Mouse (Mus musculus) heart, embryonic 14.5 days (tissue): ENCODE data around the gene Thap11. TPM values are rescaled to one million over a fixed set of nuclear protein-coding genes. Genes with fewer than 3 reads are reported as not detected.

Experiments
- ATAC-seq: fragments of 200-750 bp; cut with Nextera tagmentation; 2 replicates; pipeline ENCODE4 v1.8.0; 2017; ENCODE audit warnings: low read depth, moderate TSS enrichment; ENCODE audit not compliant: insufficient number of reproducible peaks, insufficient read depth, low FRiP score
- H3K27ac ChIP-seq, 2 experiments: fragments of 200-500 bp in 1 of 2; fragments of 300-500 bp in 1 of 2; sonication (generic) in 1 of 2; replicated peaks in 1 of 2; 2 replicates each; pipeline ENCODE4 v1.5.1; 2012 to 2014; ENCODE audit warnings: low read depth in 2 of 2, low read length in 2 of 2, control low read depth in 1 of 2, mild to moderate bottlenecking in 1 of 2, mixed read lengths in 1 of 2; ENCODE audit not compliant: control insufficient read depth in 1 of 2, insufficient read depth in 1 of 2
- H3K27me3 ChIP-seq: fragments of 300-500 bp; sonication (generic); 2 replicates; pipeline ENCODE4 v1.6.1; 2014; ENCODE audit warnings: mild to moderate bottlenecking, low read length, control low read depth; ENCODE audit not compliant: control insufficient read depth, insufficient read depth
- H3K36me3 ChIP-seq: fragments of 300-500 bp; sonication (generic); 2 replicates; pipeline ENCODE4 v1.6.1; 2014; ENCODE audit warnings: mild to moderate bottlenecking, control low read depth, low read length, mixed read lengths; ENCODE audit not compliant: control insufficient read depth, insufficient read depth
- H3K4me1 ChIP-seq, 2 experiments: fragments of 200-500 bp in 1 of 2; fragments of 300-500 bp in 1 of 2; sonication (generic) in 1 of 2; 2 replicates each; pipeline ENCODE4 v1.6.1; 2012 to 2014; ENCODE audit warnings: low read length in 2 of 2, control low read depth in 1 of 2, mixed read lengths in 1 of 2; ENCODE audit not compliant: control insufficient read depth in 2 of 2, insufficient read depth in 2 of 2
- H3K4me2 ChIP-seq: fragments of 300-500 bp; sonication (generic); 2 replicates; pipeline ENCODE4 v1.6.1; 2014; ENCODE audit warnings: mild to moderate bottlenecking, low read length
- H3K4me3 ChIP-seq, 2 experiments: fragments of 200-500 bp in 1 of 2; fragments of 300-500 bp in 1 of 2; sonication (generic) in 1 of 2; 2 replicates each; pipeline ENCODE4 v1.5.1; 2012 to 2014; ENCODE audit warnings: low read length in 2 of 2, mild to moderate bottlenecking in 2 of 2, control low read depth in 1 of 2, low read depth in 1 of 2, moderate library complexity in 1 of 2; ENCODE audit not compliant: control insufficient read depth in 1 of 2, insufficient read depth in 1 of 2
- H3K9ac ChIP-seq: fragments of 300-500 bp; sonication (generic); 2 replicates; pipeline ENCODE4 v1.6.1; 2014; ENCODE audit warnings: mild to moderate bottlenecking, low read length
- H3K9me3 ChIP-seq: fragments of 300-500 bp; sonication (generic); 2 replicates; pipeline ENCODE4 v1.6.1; 2016; ENCODE audit warnings: low read length, control low read depth; ENCODE audit not compliant: control insufficient read depth
- WGBS: fragments of 180-500 bp; shearing (Covaris S2); extraction: QIAGEN DNeasy Blood & Tissue Kit; methylation state at CpG from one replicate; pipeline ENCODE4 v1.1.7; 2014; 5-methylcytosine and 5-hydroxymethylcytosine counted together
- polyA plus RNA-seq: library from polyadenylated mRNA; unstranded; fragments of >200 nt; fragmentation: Nextera tagmentation; extraction: Ambion mirVana; gene quantifications from 2 replicates; pipeline ENCODE4 v1.2.1, GENCODE M21; 2014

The Thap11 gene
- polyA plus RNA-seq, 1 experiment from 2014 or later, result 41.9 TPM

DNA sequence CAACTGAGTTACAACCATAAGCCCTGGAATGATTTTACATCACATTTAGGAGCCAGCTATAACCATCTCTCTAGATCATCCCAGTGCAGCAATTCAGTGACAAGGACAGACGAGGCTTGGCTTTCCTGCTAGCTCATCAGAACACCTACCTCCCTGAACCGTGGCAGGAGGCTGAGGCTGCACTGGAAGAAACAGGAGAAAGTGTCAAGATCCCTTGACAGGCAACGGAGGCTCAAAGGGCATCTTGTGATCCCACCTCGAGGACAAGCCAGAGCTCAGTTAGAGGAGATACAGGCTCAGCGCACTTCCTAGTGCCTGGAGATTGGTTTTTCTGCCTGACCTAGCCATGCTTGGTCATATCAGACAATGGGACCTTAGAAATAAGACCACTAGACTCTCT is 42.4 kb upstream of the Thap11 start:
- Histone ChIP-seq H3K4me3 (no peak overlapping the region), H3K27me3 (no peaks in the 10 kb centered on the region), H3K27ac (no peak overlapping the region), H3K4me2 (no peak overlapping the region), H3K36me3 (peaks cover 14% of the 10 kb centered on the region), H3K9ac (no peak overlapping the region), H3K4me1 (peaks cover 2 to 22% of the 10 kb centered on the region in 2 experiments), H3K9me3 (no peaks in the 10 kb centered on the region)
- 85% methylated on average over 5 of the region's 5 CpGs for WGBS
- ATAC-seq, result no peak

DNA sequence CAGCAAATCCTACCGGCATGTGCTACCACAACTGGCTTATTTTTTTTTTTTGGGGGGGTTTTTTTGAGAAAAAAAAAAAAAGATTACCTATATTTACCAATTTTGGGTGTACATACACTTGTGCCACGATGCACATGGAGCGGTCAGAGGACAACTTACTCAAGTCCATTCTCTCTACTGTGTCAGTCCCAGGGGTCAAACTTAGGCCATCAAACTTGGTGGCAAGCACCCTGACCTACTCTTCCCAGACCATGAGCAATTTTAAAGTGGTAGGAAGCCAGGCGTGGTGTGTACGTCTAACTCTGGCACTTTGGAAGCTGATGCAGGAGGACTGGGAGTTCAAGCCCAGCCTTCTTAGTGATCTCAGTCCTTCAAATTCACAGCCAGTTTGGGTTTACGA is 41.7 kb upstream of the Thap11 start:
- no peaks in the 10 kb centered on the region for H3K9me3 ChIP-seq
- H3K27me3 ChIP-seq, result no peaks in the 10 kb centered on the region
- ATAC-seq, result no peak
- WGBS, result 94% methylated on average over 6 of the region's 6 CpGs
- no peak overlapping the region for H3K4me2 ChIP-seq
- H3K4me3 ChIP-seq, result no peak overlapping the region
- H3K36me3 ChIP-seq, result peaks cover 14% of the 10 kb centered on the region
- H3K9ac ChIP-seq, result no peak overlapping the region
- no peak overlapping the region for H3K27ac ChIP-seq
- peaks cover 2 to 16% of the 10 kb centered on the region in 2 experiments for H3K4me1 ChIP-seq

DNA sequence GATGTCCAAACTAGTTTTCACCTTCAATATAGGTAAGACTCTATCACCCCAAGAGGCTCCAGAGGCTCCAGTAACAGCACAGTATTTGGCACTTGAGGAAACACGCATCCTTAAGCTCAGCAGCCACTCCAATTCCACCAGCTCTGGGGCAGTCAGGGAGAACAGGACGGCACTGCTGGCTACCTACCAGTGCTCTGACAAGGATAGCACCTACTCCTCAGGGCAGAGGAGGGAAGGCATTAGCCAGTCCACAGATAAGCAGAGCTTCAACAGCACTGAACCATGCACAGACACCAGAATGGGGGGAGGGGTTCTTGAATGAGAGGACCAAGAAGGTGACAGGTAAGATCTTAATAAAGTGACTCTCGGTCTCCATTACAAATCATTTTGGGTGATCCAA is 35.3 kb upstream of the Thap11 start:
- H3K4me2 ChIP-seq, result no peak overlapping the region; the same call in 1 of the 2 replicates
- no peak for ATAC-seq
- no peaks in the 10 kb centered on the region for H3K27me3 ChIP-seq
- H3K36me3 ChIP-seq, result peaks cover 48% of the 10 kb centered on the region
- H3K4me1 ChIP-seq, result peaks cover 2% of the 10 kb centered on the region in 2 experiments; a peak in 1 of 4 replicates
- no peaks in the 10 kb centered on the region for H3K9me3 ChIP-seq
- H3K27ac ChIP-seq, result no peak overlapping the region
- H3K4me3 ChIP-seq, result no peak overlapping the region
- WGBS, result 78% methylated on average over 3 of the region's 3 CpGs
- H3K9ac ChIP-seq, result no peak overlapping the region

DNA sequence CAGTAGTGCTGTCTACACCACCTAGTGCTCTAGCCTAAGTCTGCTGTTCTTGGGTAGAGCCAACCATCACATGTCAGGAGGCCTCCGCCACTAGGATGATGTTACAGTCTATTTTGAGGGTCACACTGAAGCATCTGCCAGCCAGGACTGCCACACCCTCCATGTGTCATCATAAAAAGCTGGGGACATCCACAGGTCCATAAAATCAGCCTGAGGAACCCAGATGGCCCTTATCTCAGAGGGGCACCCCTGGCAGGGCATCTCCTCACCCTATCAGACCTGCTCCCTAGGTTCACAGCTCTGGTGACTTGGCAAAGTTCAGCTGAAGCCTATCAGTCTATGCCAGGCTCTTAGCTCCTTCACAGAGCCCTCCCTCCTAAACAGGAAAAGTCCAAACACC is 34.0 kb upstream of the Thap11 start:
- 78% methylated on average over 1 of the region's 1 CpGs for WGBS
- ATAC-seq, result peak; percentile 58
- H3K27ac ChIP-seq, result no peak overlapping the region
- H3K9me3 ChIP-seq, result no peaks in the 10 kb centered on the region
- H3K4me1 ChIP-seq, result peaks cover 2 to 6% of the 10 kb centered on the region in 2 experiments; a peak in 3 of 4 replicates
- H3K4me3 ChIP-seq, result no peak overlapping the region
- no peak overlapping the region for H3K9ac ChIP-seq
- no peak overlapping the region for H3K4me2 ChIP-seq
- no peaks in the 10 kb centered on the region for H3K27me3 ChIP-seq
- H3K36me3 ChIP-seq, result peaks cover 59% of the 10 kb centered on the region

DNA sequence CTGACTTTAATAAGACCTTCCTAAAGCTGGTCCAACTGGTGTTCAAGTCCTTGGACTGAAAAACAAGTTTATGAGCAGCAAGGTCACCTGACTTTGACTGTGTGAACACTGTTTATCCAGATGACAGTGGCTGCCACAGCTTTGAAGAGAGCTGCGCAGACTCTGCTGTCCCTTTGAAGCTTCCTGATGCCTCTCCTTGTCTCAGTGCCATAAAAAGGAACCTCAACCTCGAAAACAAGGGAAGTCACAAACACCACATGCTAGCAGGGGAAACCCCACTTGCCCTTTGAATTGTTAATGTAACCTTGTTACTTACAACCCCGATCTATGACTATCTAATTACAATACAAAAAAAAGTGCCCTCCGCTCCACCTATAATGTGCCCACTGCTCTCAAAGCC is 29.4 kb upstream of the Thap11 start:
- Histone ChIP-seq H3K9ac (peak overlapping the region; percentile 98; the same call in 1 of the 2 replicates), H3K4me2 (peak overlapping the region; percentile 92), H3K36me3 (peaks cover 43% of the 10 kb centered on the region), H3K27me3 (no peaks in the 10 kb centered on the region), H3K9me3 (no peaks in the 10 kb centered on the region), H3K4me3 (peak overlapping the region in 1 of 2 experiments; percentile 97; a peak in 1 of 4 replicates), H3K27ac (no peak overlapping the region), H3K4me1 (peaks cover 2 to 10% of the 10 kb centered on the region in 2 experiments; a peak in 3 of 4 replicates)
- ATAC-seq, result no peak
- 82% methylated on average over 4 of the region's 4 CpGs for WGBS

DNA sequence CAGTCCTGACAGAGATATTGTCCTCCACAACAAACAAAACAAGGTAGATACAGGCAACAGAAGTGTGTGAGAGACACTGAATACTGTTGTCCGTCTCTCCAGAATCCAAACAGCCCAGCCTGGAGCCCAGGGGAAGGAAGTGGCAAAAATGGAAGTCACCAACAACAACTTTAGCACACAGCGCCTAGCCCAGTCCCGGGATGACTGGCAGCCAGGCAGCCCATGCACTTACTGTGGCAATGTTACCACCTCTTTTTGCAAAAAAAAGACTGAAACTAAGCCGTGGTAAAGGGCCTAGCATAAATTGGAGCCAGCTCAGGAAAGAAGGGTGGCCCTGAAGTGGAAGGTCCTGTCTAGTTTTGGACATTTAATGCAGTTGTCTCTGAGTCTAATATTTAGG is 28.6 kb upstream of the Thap11 start:
- peak overlapping the region; percentile 98 for H3K9ac ChIP-seq
- H3K4me3 ChIP-seq, result peak overlapping the region; percentile 89 to 97
- H3K27me3 ChIP-seq, result no peaks in the 10 kb centered on the region
- no peak for ATAC-seq
- peak overlapping the region; percentile 43 to 79; a peak in 3 of 4 replicates for H3K27ac ChIP-seq
- H3K36me3 ChIP-seq, result peaks cover 36% of the 10 kb centered on the region
- 8% methylated on average over 4 of the region's 4 CpGs for WGBS
- H3K4me2 ChIP-seq, result peak overlapping the region; percentile 92
- H3K9me3 ChIP-seq, result no peaks in the 10 kb centered on the region
- H3K4me1 ChIP-seq, result peaks cover 0 to 9% of the 10 kb centered on the region in 2 experiments; a peak in 2 of 4 replicates

DNA sequence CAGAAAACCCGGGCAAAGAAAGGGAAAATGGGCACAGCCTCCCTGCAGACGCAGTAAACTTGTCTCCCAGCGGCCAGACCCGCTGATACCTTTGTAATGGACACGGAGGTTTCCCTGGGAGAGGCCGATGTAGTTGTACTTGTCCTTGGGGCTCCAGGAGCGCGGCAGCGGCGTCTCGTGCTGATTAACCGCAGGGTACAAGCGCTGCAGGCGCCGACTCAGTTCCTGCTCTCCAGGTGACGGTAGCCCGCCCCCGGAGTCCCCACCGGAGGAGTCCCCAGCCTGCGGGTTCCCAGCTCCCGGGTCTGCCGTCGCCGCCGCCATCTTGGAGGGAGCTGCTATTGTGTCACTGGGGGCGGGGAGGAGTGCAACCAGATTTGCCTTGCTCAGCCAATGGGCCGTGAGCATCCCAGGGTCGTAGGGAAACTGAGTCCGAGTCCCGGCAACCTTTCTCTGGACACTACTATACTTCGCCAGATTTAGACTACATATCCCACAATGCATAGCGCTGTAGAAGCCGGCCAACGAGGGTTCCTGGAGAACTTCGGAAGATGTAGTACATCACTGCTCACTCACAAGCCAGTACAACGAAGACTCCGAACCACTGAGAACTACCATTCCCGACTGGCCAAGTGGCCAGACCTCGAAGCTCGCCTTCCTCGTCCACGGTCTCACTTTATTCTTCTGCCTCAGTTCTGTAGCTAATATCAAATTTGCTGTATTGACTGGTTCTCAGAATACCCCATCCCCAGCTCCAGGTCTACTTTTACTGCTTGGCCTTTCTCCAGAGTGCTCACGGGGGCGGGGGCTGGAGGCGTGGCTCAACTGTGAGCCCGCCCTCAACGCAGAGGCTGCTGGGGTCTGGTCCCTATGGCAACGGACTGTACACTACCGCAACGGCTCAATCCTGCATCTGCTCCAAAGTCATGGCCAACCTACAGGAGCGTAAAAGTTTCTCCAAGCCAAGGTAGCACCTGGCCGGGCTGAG is 27.8 kb upstream of the Thap11 start, which contains the start of the genes Ranbp10 and Tsnaxip1:
TSS of gene Ranbp10 (minus strand) at position 490 of the 988 bp plus-strand sequence.
TSS of gene Tsnaxip1 (plus strand) at position 871 of the 988 bp plus-strand sequence.
- H3K9me3 ChIP-seq, result no peaks in the 10 kb centered on the region
- H3K36me3 ChIP-seq, result peaks cover 28% of the 10 kb centered on the region
- peak within 1 kb of the TSS; percentile 43 to 79 for H3K27ac ChIP-seq
- peak within 1 kb of the TSS; percentile 92 for H3K4me2 ChIP-seq
- peak within 1 kb of the TSS; percentile 89 to 97 for H3K4me3 ChIP-seq
- H3K4me1 ChIP-seq, result peaks cover 0 to 9% of the 10 kb centered on the region in 2 experiments; a peak in 2 of 4 replicates
- peak within 1 kb of the TSS; percentile 98 for H3K9ac ChIP-seq
- no peaks in the 10 kb centered on the region for H3K27me3 ChIP-seq
- under 1% methylated on average over 52 of the region's 52 CpGs for WGBS
- ATAC-seq, result peak; percentile 98
